Mouse (Mus musculus) kidney, adult 2 months (tissue): ENCODE results near the gene Tbxas1. TPM values are rescaled to one million over a fixed set of nuclear protein-coding genes. Genes with fewer than 3 reads are reported as not detected.
A peak's percentile ranks its signal among the peaks of the same experiment; 100 is the strongest.

ENCODE experiments used
- DNase-seq: peaks from one replicate; pipeline ENCODE4 v3.0.0; 2021
- H3K27ac ChIP-seq: fragments of 200-500 bp; 2 replicates; pipeline ENCODE4 v1.5.1; 2012; ENCODE audit warnings: low read depth, low read length, control low read depth, inconsistent platforms; ENCODE audit not compliant: insufficient read depth
- H3K27me3 ChIP-seq: fragments of 200-500 bp; replicated peaks from 2 replicates; pipeline ENCODE4 v1.6.1; 2012; ENCODE audit warnings: mild to moderate bottlenecking, moderate library complexity, low read length, inconsistent platforms; ENCODE audit not compliant: control insufficient read depth, insufficient read depth
- H3K36me3 ChIP-seq: fragments of 200-500 bp; 2 replicates; pipeline ENCODE4 v1.6.1; 2012; ENCODE audit warnings: mild to moderate bottlenecking, moderate library complexity, low read length, inconsistent platforms; ENCODE audit not compliant: control insufficient read depth, insufficient read depth
- H3K4me1 ChIP-seq: fragments of 200-500 bp; 2 replicates; pipeline ENCODE4 v1.6.1; 2011; ENCODE audit warnings: low read length; ENCODE audit not compliant: control insufficient read depth, insufficient read depth
- H3K4me3 ChIP-seq: fragments of 200-500 bp; 2 replicates; pipeline ENCODE4 v1.5.1; 2011; ENCODE audit warnings: mild to moderate bottlenecking, low read depth, low read length, control low read depth; ENCODE audit not compliant: insufficient read depth
- CTCF ChIP-seq: fragments of 200-500 bp; conservative IDR thresholded peaks from 2 replicates; pipeline ENCODE4 v1.5.1; 2011; ENCODE audit warnings: low read depth, mild to moderate bottlenecking, control low read depth, low read length, moderate library complexity, mixed read lengths; ENCODE audit not compliant: insufficient read depth, insufficient read length
- POLR2A ChIP-seq: fragments of 200-500 bp; IDR thresholded peaks from one replicate; pipeline ENCODE4 v1.6.1; 2011; ENCODE audit warnings: low read depth, low read length, control low read depth
- WGBS: fragments of 180-500 bp; shearing (Covaris S2); methylation state at CpG from one replicate; pipeline ENCODE4 v1.1.7; 2018; 5-methylcytosine and 5-hydroxymethylcytosine counted together
- polyA plus RNA-seq: library from polyadenylated mRNA; depleted of rRNA; stranded (reverse); fragments of >200 nt; gene quantifications from 2 replicates; pipeline ENCODE4 v1.2.3, GENCODE M21; 2012

The Tbxas1 gene
- polyA plus RNA-seq, 1 experiment, result 19.5 TPM

GRCm38 (mm10) chr6:39040451-39040850 lies 165.2 kb downstream of the Tbxas1 start:
- Histone ChIP-seq H3K4me3 (no peak overlapping the region), H3K27me3 (no peaks in the 10 kb centered on the region), H3K27ac (no peak overlapping the region), H3K4me1 (0 out of 2 replicates have a peak, but pooled peaks cover 3% of the 10 kb centered on the region), H3K36me3 (no peaks in the 10 kb centered on the region)
- TF ChIP-seq CTCF, result no peak
- no peak for TF ChIP-seq POLR2A
- WGBS, result 74% methylated on average over 9 of the region's 9 CpGs
- DNase-seq, result no peak

DNA sequence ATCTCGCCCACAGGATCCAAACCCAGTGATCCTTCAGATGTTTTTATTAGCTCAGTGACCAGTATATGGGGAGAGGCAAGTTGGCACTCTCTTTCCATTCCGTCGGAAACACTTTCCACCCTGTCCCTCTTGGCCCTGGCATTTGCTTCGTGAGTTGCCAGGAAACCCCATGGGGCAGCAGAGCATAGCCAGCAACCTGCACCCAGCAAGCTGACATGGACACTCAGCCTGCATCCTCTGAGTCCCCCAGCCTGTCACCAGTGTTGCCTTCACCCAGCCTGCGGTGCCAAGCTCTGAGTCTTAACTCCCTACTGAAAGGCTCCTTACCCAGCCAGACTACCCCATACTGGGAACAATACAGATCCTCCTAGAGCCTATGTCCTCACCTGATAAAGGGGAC lies 173.9 kb downstream of the Tbxas1 start:
- Histone ChIP-seq H3K4me3 (no peak overlapping the region), H3K27me3 (no peaks in the 10 kb centered on the region), H3K4me1 (0 out of 2 replicates have a peak, but pooled peaks cover 9% of the 10 kb centered on the region), H3K27ac (no peak overlapping the region), H3K36me3 (no peaks in the 10 kb centered on the region)
- TF ChIP-seq POLR2A (no peak), CTCF (no peak)
- no peak for DNase-seq
- WGBS, result 45% methylated on average over 5 of the region's 5 CpGs

DNA sequence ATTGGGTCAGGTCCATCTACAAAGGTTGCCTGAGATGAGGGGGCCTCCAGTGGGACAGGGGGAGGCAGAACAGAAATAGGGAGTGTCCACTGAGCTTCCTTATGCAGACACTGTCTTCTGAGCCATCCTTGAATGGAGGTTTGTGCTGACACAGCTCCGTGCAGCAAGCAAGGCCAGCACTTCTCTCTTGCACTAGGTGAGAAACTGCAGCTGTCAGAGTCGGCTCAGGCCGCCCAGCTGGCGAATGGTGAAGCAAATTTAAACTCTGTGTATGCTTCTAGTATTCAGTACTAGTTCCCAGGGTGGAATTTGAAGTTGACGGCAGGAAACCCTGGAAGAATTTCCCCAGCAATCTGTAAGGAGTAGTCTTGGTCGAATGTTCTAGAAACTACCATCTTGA lies 175.6 kb downstream of the Tbxas1 start:
- 0 out of 2 replicates have a peak, but pooled peaks cover 9% of the 10 kb centered on the region for H3K4me1 ChIP-seq

GRCm38 (mm10) chr6:39051799-39052556 lies 176.8 kb downstream of the Tbxas1 start:
- H3K36me3 ChIP-seq, result no peaks in the 10 kb centered on the region
- WGBS, result 59% methylated on average over 9 of the region's 9 CpGs
- no peak overlapping the region for H3K4me3 ChIP-seq
- H3K27ac ChIP-seq, result no peak overlapping the region
- no peaks in the 10 kb centered on the region for H3K27me3 ChIP-seq
- no peak for TF ChIP-seq CTCF
- TF ChIP-seq POLR2A, result no peak
- peak; percentile 33 for DNase-seq
- H3K4me1 ChIP-seq, result 0 out of 2 replicates have a peak, but pooled peaks cover 9% of the 10 kb centered on the region

More for the DNA sequence above, 175.6 kb downstream of the Tbxas1 start:
- H3K27me3 ChIP-seq, result no peaks in the 10 kb centered on the region
- TF ChIP-seq CTCF (no peak), POLR2A (no peak)
- 74% methylated on average over 6 of the region's 6 CpGs for WGBS
- no peak overlapping the region for H3K27ac ChIP-seq
- no peak overlapping the region for H3K4me3 ChIP-seq
- no peak for DNase-seq
- no peaks in the 10 kb centered on the region for H3K36me3 ChIP-seq

DNA sequence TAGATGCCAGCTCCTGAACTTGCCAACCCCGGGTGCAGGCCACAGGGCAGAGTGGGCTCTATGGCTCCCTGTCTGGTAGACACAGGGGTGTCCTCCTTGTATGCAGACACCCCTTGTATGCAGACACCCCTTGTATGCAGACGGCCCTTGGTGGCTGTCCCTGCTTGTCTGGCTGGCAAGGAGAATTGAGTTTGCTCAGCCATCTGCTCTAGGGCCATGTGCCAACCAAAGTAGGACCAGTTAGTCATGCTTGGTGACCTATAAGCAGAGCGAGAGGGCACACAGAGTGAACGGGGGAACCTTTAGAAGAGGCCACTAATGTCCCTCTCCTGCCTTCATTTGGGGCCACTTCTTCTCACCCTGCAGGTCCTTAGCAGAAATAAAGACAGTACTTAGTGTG lies 177.4 kb downstream of the Tbxas1 start:
- H3K4me1 ChIP-seq, result 0 out of 2 replicates have a peak, but pooled peaks cover 9% of the 10 kb centered on the region
- no peaks in the 10 kb centered on the region for H3K27me3 ChIP-seq
- no peak overlapping the region for H3K27ac ChIP-seq
- DNase-seq, result peak; percentile 49
- 60% methylated on average over 4 of the region's 4 CpGs for WGBS
- no peak for TF ChIP-seq CTCF
- TF ChIP-seq POLR2A, result no peak
- H3K4me3 ChIP-seq, result no peak overlapping the region
- H3K36me3 ChIP-seq, result no peaks in the 10 kb centered on the region

DNA sequence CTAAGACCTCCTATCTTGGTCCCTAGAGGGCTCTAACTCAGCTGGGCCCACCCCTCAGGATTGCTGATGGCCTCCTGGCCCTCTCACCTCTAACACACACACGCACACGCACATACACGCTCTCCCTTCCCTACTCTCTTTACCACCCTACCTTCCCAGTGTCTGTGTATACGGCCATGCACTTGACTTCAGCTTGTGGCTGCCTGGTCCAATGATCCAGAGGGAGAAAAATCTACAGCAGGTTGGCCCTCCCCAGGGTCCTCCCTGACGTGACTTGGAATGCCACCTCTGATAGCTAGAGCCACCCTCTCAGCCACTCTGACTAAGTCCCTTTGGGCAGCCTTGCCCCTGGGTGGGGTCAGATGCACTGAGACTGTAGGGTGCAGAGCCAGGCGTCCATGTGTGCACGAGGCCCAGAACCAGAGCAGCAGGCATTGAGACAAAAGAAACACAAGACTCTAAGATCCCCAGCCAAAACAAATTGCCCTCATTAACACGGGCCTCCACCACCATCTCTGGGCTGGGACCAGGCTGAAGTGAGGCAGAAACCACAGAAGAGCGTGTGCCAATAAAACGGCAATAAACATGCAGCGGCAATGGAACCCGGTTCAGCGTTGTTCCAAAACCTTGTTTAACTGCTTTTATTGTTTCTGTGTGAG lies 179.1 kb downstream of the Tbxas1 start:
- no peak for TF ChIP-seq CTCF
- TF ChIP-seq POLR2A, result no peak
- DNase-seq, result peak; percentile 33
- H3K27me3 ChIP-seq, result no peaks in the 10 kb centered on the region
- H3K27ac ChIP-seq, result no peak overlapping the region
- H3K4me3 ChIP-seq, result no peak overlapping the region
- WGBS, result 69% methylated on average over 13 of the region's 13 CpGs
- no peaks in the 10 kb centered on the region for H3K36me3 ChIP-seq
- 0 out of 2 replicates have a peak, but pooled peaks cover 9% of the 10 kb centered on the region for H3K4me1 ChIP-seq
